9 mouse cellular contexts compared by ENCODE assay signal in genomic region chr11:86542851-86543250, GRCm38 (mm10). TPM values are rescaled to one million over a fixed set of nuclear protein-coding genes. Genes with fewer than 3 reads are reported as not detected.
A peak's percentile ranks its signal among the peaks of the same experiment; 100 is the strongest.
DNase-seq lines count a peak whose midpoint lies in the region; ATAC-seq lines count a peak whose summit lies in the region.
"Had no signal": no experiment of that assay in that cellular context is flagged by ENCODE, and none has a peak within 500 bp of the region (broad histone marks: within the 10 kb centered on the region; RNA-seq: fewer than 3 reads in every experiment).

No protein-coding gene starts in this region.

- H3K4me3 ChIP-seq in heart, embryonic 14.5 days (ENCODE audit: control insufficient read depth in 1 of 2, insufficient read depth in 1 of 2, low read depth in 1 of 2, low read length in 2 of 2) = peak overlapping the region in 1 of 2 experiments; percentile 83; a peak in 2 of 4 replicates
- no peak overlapping the region for H3K4me3 ChIP-seq in neural tube, embryonic 12.5 days
- H3K4me3 ChIP-seq in limb, embryonic 13.5 days = no peak overlapping the region

- ATAC-seq in heart, embryonic 14.5 days (ENCODE audit: insufficient number of reproducible peaks, insufficient read depth, low FRiP score, low read depth) = no peak
- ATAC-seq in neural tube, embryonic 12.5 days (ENCODE audit: low FRiP score, low read depth) = no peak
- ATAC-seq in limb, embryonic 13.5 days (ENCODE audit: low FRiP score, low read depth) = no peak
- ATAC-seq in megakaryocyte, adult 5-6 weeks (ENCODE audit: poor library complexity, severe bottlenecking) = no peak

- peak overlapping the region in 1 of 2 experiments; percentile 47; a peak in 2 of 4 replicates for H3K27ac ChIP-seq in heart, embryonic 14.5 days (replicated peaks in 1 of 2; ENCODE audit: control insufficient read depth in 1 of 2, insufficient read depth in 1 of 2, low read depth in 2 of 2, low read length in 2 of 2)
- no peak overlapping the region for H3K27ac ChIP-seq in neural tube, embryonic 12.5 days
- no peak overlapping the region for H3K27ac ChIP-seq in limb, embryonic 13.5 days

- H3K9me3 ChIP-seq in heart, embryonic 14.5 days (ENCODE audit: control insufficient read depth, low read length) = no peaks in the 10 kb centered on the region
- H3K9me3 ChIP-seq in neural tube, embryonic 12.5 days = no peaks in the 10 kb centered on the region
- no peaks in the 10 kb centered on the region for H3K9me3 ChIP-seq in limb, embryonic 13.5 days

- DNase-seq in heart, postnatal 4 days = no peak
- DNase-seq in neural tube, embryonic 10.5 days (ENCODE audit: extremely low spot score, low spot score) = no peak
- no peak for DNase-seq in thymus, postnatal 10 days (ENCODE audit: low spot score in 2 of 2)
- no peak for DNase-seq in right cerebral cortex, postnatal 36 days (ENCODE audit: low spot score in 2 of 2)
- DNase-seq: adrenal gland, postnatal 25 days had no signal

- peak overlapping the region; percentile 70 for H3K4me2 ChIP-seq in heart, embryonic 14.5 days (ENCODE audit: low read length)
- H3K4me2 ChIP-seq in neural tube, embryonic 12.5 days (replicated peaks) = peak overlapping the region; percentile 85; the same call in 1 of the 2 replicates
- H3K4me2 ChIP-seq in limb, embryonic 13.5 days (replicated peaks) = peak overlapping the region; percentile 89

- WGBS in heart, embryonic 14.5 days = 70% methylated on average over 1 of the region's 1 CpGs
- WGBS in neural tube, embryonic 12.5 days = 96% methylated on average over 1 of the region's 1 CpGs
- WGBS in limb, embryonic 13.5 days = 47% methylated on average over 1 of the region's 1 CpGs

- peak overlapping the region; percentile 91 for H3K9ac ChIP-seq in heart, embryonic 14.5 days (ENCODE audit: low read length)
- no peak overlapping the region for H3K9ac ChIP-seq in neural tube, embryonic 12.5 days
- H3K9ac ChIP-seq in limb, embryonic 13.5 days = no peak overlapping the region

- no peaks in the 10 kb centered on the region for H3K27me3 ChIP-seq in heart, embryonic 14.5 days (ENCODE audit: control insufficient read depth, insufficient read depth, low read length)
- H3K27me3 ChIP-seq in neural tube, embryonic 12.5 days (replicated peaks) = no peaks in the 10 kb centered on the region
- no peaks in the 10 kb centered on the region for H3K27me3 ChIP-seq in limb, embryonic 13.5 days

- H3K4me1 ChIP-seq in heart, embryonic 14.5 days (ENCODE audit: control insufficient read depth in 2 of 2, insufficient read depth in 2 of 2, low read length in 2 of 2) = peaks cover 4 to 18% of the 10 kb centered on the region in 2 experiments
- no peaks in the 10 kb centered on the region for H3K4me1 ChIP-seq in neural tube, embryonic 12.5 days
- H3K4me1 ChIP-seq in limb, embryonic 13.5 days = peaks cover 27% of the 10 kb centered on the region

- H3K36me3 ChIP-seq in heart, embryonic 14.5 days (ENCODE audit: control insufficient read depth, insufficient read depth, low read length) = 0 out of 2 replicates have a peak, but pooled peaks cover 3% of the 10 kb centered on the region
- H3K36me3 ChIP-seq in neural tube, embryonic 12.5 days = no peaks in the 10 kb centered on the region
- H3K36me3 ChIP-seq in limb, embryonic 13.5 days = peaks cover 3% of the 10 kb centered on the region; the same call in 1 of the 2 replicates

RNA-seq across cellular contexts. Expression of gene Rps6kb1, which starts 1.8 kb away (rescaled TPM):
- 33.4 and 34.8 TPM in 2 replicates for polyA plus RNA-seq in heart, embryonic 14.5 days (2014; fragmentation: Nextera tagmentation; extraction: Ambion mirVana)
- total RNA-seq in heart, postnatal 4 days (2021) = 10 to 100 TPM; 27.7 to 28.8 TPM
- 68.9 and 71.8 TPM in 2 replicates for polyA plus RNA-seq in neural tube, embryonic 12.5 days (2016; fragmentation: Nextera tagmentation; extraction: Ambion mirVana)
- polyA plus RNA-seq in limb, embryonic 13.5 days (2015; fragmentation: Nextera tagmentation; extraction: Ambion mirVana) = 84.3 and 84.8 TPM in 2 replicates
- total RNA-seq in megakaryocyte, adult 5-6 weeks (2015) = 30.4 and 38.4 TPM in 2 replicates
- 29.9 and 35.4 TPM in 2 replicates for total RNA-seq in megakaryocyte, adult 5-6 weeks (2017)

RNA-seq across cellular contexts. Expression of gene Tubd1, which starts 1.9 kb away (rescaled TPM):
- polyA plus RNA-seq in heart, embryonic 14.5 days (2014; fragmentation: Nextera tagmentation; extraction: Ambion mirVana) = 12.0 and 13.2 TPM in 2 replicates
- total RNA-seq in heart, postnatal 4 days (2021) = 1 to 10 TPM; 8.4 to 9.7 TPM
- 10.7 and 11.9 TPM in 2 replicates for polyA plus RNA-seq in neural tube, embryonic 12.5 days (2016; fragmentation: Nextera tagmentation; extraction: Ambion mirVana)
- 10.9 and 11.7 TPM in 2 replicates for polyA plus RNA-seq in limb, embryonic 13.5 days (2015; fragmentation: Nextera tagmentation; extraction: Ambion mirVana)
- 7.8 and 9.6 TPM in 2 replicates for total RNA-seq in megakaryocyte, adult 5-6 weeks (2015)
- 5.4 and 5.5 TPM in 2 replicates for total RNA-seq in megakaryocyte, adult 5-6 weeks (2017)

RNA-seq across cellular contexts. Expression of gene Rnft1, which starts 58.4 kb away (rescaled TPM):
- polyA plus RNA-seq in heart, embryonic 14.5 days (2014; fragmentation: Nextera tagmentation; extraction: Ambion mirVana) = 45.6 and 46.6 TPM in 2 replicates
- total RNA-seq in heart, postnatal 4 days (2021) = 10 to 100 TPM; 28.9 to 33.1 TPM
- polyA plus RNA-seq in neural tube, embryonic 12.5 days (2016; fragmentation: Nextera tagmentation; extraction: Ambion mirVana) = 19.4 and 21.4 TPM in 2 replicates
- 42.6 and 44.9 TPM in 2 replicates for polyA plus RNA-seq in limb, embryonic 13.5 days (2015; fragmentation: Nextera tagmentation; extraction: Ambion mirVana)
- total RNA-seq in megakaryocyte, adult 5-6 weeks (2015) = 14.8 and 15.8 TPM in 2 replicates
- 13.2 TPM in 2 replicates for total RNA-seq in megakaryocyte, adult 5-6 weeks (2017)
